Mouse (Mus musculus): Measurements from ENCODE around the gene Sigmar1. TPM values are rescaled to one million over a fixed set of nuclear protein-coding genes. Genes with fewer than 3 reads are reported as not detected.
A peak's percentile ranks its signal among the peaks of the same experiment; 100 is the strongest.

The Sigmar1 gene
- polyA plus RNA-seq, 1 experiment, result 22.3 TPM

GRCm38 (mm10) chr4:41759206-41759605 is 3.2 kb upstream of the Sigmar1 start:
- Histone ChIP-seq H3K27ac (ENCODE audit: control insufficient read depth, insufficient read depth, low read depth, low read length) (peak overlapping the region; percentile 23; the same call in 1 of the 2 replicates), H3K4me1 (ENCODE audit: control insufficient read depth, insufficient read depth, low read length) (peaks cover 35% of the 10 kb centered on the region), H3K4me3 (ENCODE audit: control insufficient read depth, low read depth, low read length) (no peak overlapping the region), H3K36me3 (ENCODE audit: control insufficient read depth, insufficient read depth, low read length) (no peaks in the 10 kb centered on the region), H3K27me3 (ENCODE audit: control insufficient read depth, insufficient read depth, low read length) (no peaks in the 10 kb centered on the region)
- TF ChIP-seq CTCF (IDR thresholded peaks at IDR 0.05; ENCODE audit: control insufficient read depth, insufficient read depth, insufficient replicate concordance, low read depth, low read length) (no peak), POLR2A (IDR thresholded peaks at IDR 0.05; ENCODE audit: control insufficient read depth, low read depth, low read length) (no peak)

GRCm38 (mm10) chr4:41758701-41759100 is 2.7 kb upstream of the Sigmar1 start:
- peaks cover 35% of the 10 kb centered on the region for H3K4me1 ChIP-seq (ENCODE audit: control insufficient read depth, insufficient read depth, low read length)
- no peak overlapping the region for H3K27ac ChIP-seq (ENCODE audit: control insufficient read depth, insufficient read depth, low read depth, low read length)

GRCm38 (mm10) chr4:41758021-41758420 is 2.1 kb upstream of the Sigmar1 start:
- H3K4me3 ChIP-seq (ENCODE audit: control insufficient read depth, low read depth, low read length), result no peak overlapping the region
- TF ChIP-seq POLR2A (IDR thresholded peaks at IDR 0.05; ENCODE audit: control insufficient read depth, low read depth, low read length) (no peak), CTCF (IDR thresholded peaks at IDR 0.05; ENCODE audit: control insufficient read depth, insufficient read depth, insufficient replicate concordance, low read depth, low read length) (no peak)
- H3K4me1 ChIP-seq (ENCODE audit: control insufficient read depth, insufficient read depth, low read length), result peaks cover 35% of the 10 kb centered on the region
- H3K36me3 ChIP-seq (ENCODE audit: control insufficient read depth, insufficient read depth, low read length), result no peaks in the 10 kb centered on the region
- H3K27me3 ChIP-seq (ENCODE audit: control insufficient read depth, insufficient read depth, low read length), result no peaks in the 10 kb centered on the region
- H3K27ac ChIP-seq (ENCODE audit: control insufficient read depth, insufficient read depth, low read depth, low read length), result no peak overlapping the region

More at GRCm38 (mm10) chr4:41758701-41759100, 2.7 kb upstream of the Sigmar1 start:
- no peak overlapping the region for H3K4me3 ChIP-seq (ENCODE audit: control insufficient read depth, low read depth, low read length)
- H3K27me3 ChIP-seq (ENCODE audit: control insufficient read depth, insufficient read depth, low read length), result no peaks in the 10 kb centered on the region
- H3K36me3 ChIP-seq (ENCODE audit: control insufficient read depth, insufficient read depth, low read length), result no peaks in the 10 kb centered on the region
- TF ChIP-seq CTCF (IDR thresholded peaks at IDR 0.05; ENCODE audit: control insufficient read depth, insufficient read depth, insufficient replicate concordance, low read depth, low read length) (no peak), POLR2A (IDR thresholded peaks at IDR 0.05; ENCODE audit: control insufficient read depth, low read depth, low read length) (no peak)

GRCm38 (mm10) chr4:41757321-41757720 is 1.4 kb upstream of the Sigmar1 start:
- H3K27me3 ChIP-seq (ENCODE audit: control insufficient read depth, insufficient read depth, low read length), result no peaks in the 10 kb centered on the region

GRCm38 (mm10) chr4:41756440-41756839 is 483 bp upstream of the Sigmar1 start:
- H3K4me1 ChIP-seq (ENCODE audit: control insufficient read depth, insufficient read depth, low read length), result peaks cover 30% of the 10 kb centered on the region
- no peaks in the 10 kb centered on the region for H3K36me3 ChIP-seq (ENCODE audit: control insufficient read depth, insufficient read depth, low read length)
- H3K27ac ChIP-seq (ENCODE audit: control insufficient read depth, insufficient read depth, low read depth, low read length), result no peak overlapping the region
- TF ChIP-seq CTCF (IDR thresholded peaks at IDR 0.05; ENCODE audit: control insufficient read depth, insufficient read depth, insufficient replicate concordance, low read depth, low read length), result no peak
- no peak for TF ChIP-seq POLR2A (IDR thresholded peaks at IDR 0.05; ENCODE audit: control insufficient read depth, low read depth, low read length)
- H3K27me3 ChIP-seq (ENCODE audit: control insufficient read depth, insufficient read depth, low read length), result no peaks in the 10 kb centered on the region
- peak overlapping the region; percentile 88 for H3K4me3 ChIP-seq (ENCODE audit: control insufficient read depth, low read depth, low read length)

More at GRCm38 (mm10) chr4:41757321-41757720, 1.4 kb upstream of the Sigmar1 start:
- Histone ChIP-seq H3K4me3 (ENCODE audit: control insufficient read depth, low read depth, low read length) (no peak overlapping the region), H3K27ac (ENCODE audit: control insufficient read depth, insufficient read depth, low read depth, low read length) (no peak overlapping the region), H3K36me3 (ENCODE audit: control insufficient read depth, insufficient read depth, low read length) (no peaks in the 10 kb centered on the region), H3K4me1 (ENCODE audit: control insufficient read depth, insufficient read depth, low read length) (peaks cover 30% of the 10 kb centered on the region)
- TF ChIP-seq POLR2A (IDR thresholded peaks at IDR 0.05; ENCODE audit: control insufficient read depth, low read depth, low read length) (no peak), CTCF (IDR thresholded peaks at IDR 0.05; ENCODE audit: control insufficient read depth, insufficient read depth, insufficient replicate concordance, low read depth, low read length) (no peak)

- Histone ChIP-seq H3K27ac (ENCODE audit: control insufficient read depth, insufficient read depth, low read depth, low read length) (peak within 1 kb of the TSS; percentile 84), H3K36me3 (ENCODE audit: control insufficient read depth, insufficient read depth, low read length) (no peaks in the 10 kb centered on the region), H3K4me1 (ENCODE audit: control insufficient read depth, insufficient read depth, low read length) (peaks cover 18% of the 10 kb centered on the region), H3K27me3 (ENCODE audit: control insufficient read depth, insufficient read depth, low read length) (no peaks in the 10 kb centered on the region), H3K4me3 (ENCODE audit: control insufficient read depth, low read depth, low read length) (peak within 1 kb of the TSS; percentile 88)
- TF ChIP-seq POLR2A (IDR thresholded peaks at IDR 0.05; ENCODE audit: control insufficient read depth, low read depth, low read length), result no peak
Observed at GRCm38 (mm10) chr4:41754797-41755337, 1.1 kb downstream of the Sigmar1 start, which contains the start of gene Galt. Gene Galt (plus strand): TSS chr4:41755228.

GRCm38 (mm10) chr4:41745021-41745420 is 10.9 kb downstream of the Sigmar1 start:
- no peak overlapping the region for H3K4me3 ChIP-seq (ENCODE audit: control insufficient read depth, low read depth, low read length)

More at GRCm38 (mm10) chr4:41745021-41745420, 10.9 kb downstream of the Sigmar1 start:
- H3K27me3 ChIP-seq (ENCODE audit: control insufficient read depth, insufficient read depth, low read length), result no peaks in the 10 kb centered on the region
- H3K36me3 ChIP-seq (ENCODE audit: control insufficient read depth, insufficient read depth, low read length), result no peaks in the 10 kb centered on the region
- no peak for TF ChIP-seq POLR2A (IDR thresholded peaks at IDR 0.05; ENCODE audit: control insufficient read depth, low read depth, low read length)
- no peak for TF ChIP-seq CTCF (IDR thresholded peaks at IDR 0.05; ENCODE audit: control insufficient read depth, insufficient read depth, insufficient replicate concordance, low read depth, low read length)
- peaks cover 7% of the 10 kb centered on the region for H3K4me1 ChIP-seq (ENCODE audit: control insufficient read depth, insufficient read depth, low read length)
- H3K27ac ChIP-seq (ENCODE audit: control insufficient read depth, insufficient read depth, low read depth, low read length), result no peak overlapping the region

Measured in testis, adult 2 months (tissue).